Mouse (Mus musculus): ENCODE results near the gene Tnfrsf21. TPM values are rescaled to one million over a fixed set of nuclear protein-coding genes. Genes with fewer than 3 reads are reported as not detected.

The Tnfrsf21 gene
- polyA plus RNA-seq, 2 experiments, result 17.0 to 21.2 TPM

- TF ChIP-seq EP300 (IDR thresholded peaks at IDR 0.05; ENCODE audit: low read depth) (no peak), CTCF (IDR thresholded peaks at IDR 0.05; ENCODE audit: low read depth) (no peak)
- Histone ChIP-seq H3K27ac (peak overlapping the region; percentile 71), H3K27me3 (ENCODE audit: control insufficient read depth, insufficient read depth, low read length) (0 out of 2 replicates have a peak, but pooled peaks cover 3% of the 10 kb centered on the region), H3K4me1 (replicated peaks; ENCODE audit: control insufficient read depth in 2 of 2, insufficient read depth in 2 of 2, low read length in 1 of 2) (peaks cover 14 to 27% of the 10 kb centered on the region in 2 experiments), H3K4me2 (ENCODE audit: low read depth) (peak overlapping the region; percentile 82), H3K4me3 (ENCODE audit: insufficient read depth in 1 of 2, low read depth in 2 of 2, low read length in 2 of 2) (peak overlapping the region; percentile 77 to 85), H3K9me3 (ENCODE audit: control insufficient read depth, low read length) (no peaks in the 10 kb centered on the region), H3K9ac (replicated peaks) (peak overlapping the region; percentile 95), H3K36me3 (replicated peaks; ENCODE audit: control insufficient read depth, insufficient read depth, low read depth) (peaks cover 19% of the 10 kb centered on the region)
- ATAC-seq (ENCODE audit: insufficient read depth), result no peak
- no peak for DNase-seq (ENCODE audit: low read depth in 3 of 3, low spot score in 3 of 3)
Observed at GRCm38 (mm10) chr17:43018071-43018470, 1.7 kb downstream of the Tnfrsf21 start.

GRCm38 (mm10) chr17:43019660-43020059 is 3.3 kb downstream of the Tnfrsf21 start:
- Histone ChIP-seq H3K9ac (replicated peaks) (no peak overlapping the region), H3K4me2 (ENCODE audit: low read depth) (peak overlapping the region; percentile 82; the same call in 1 of the 2 replicates), H3K36me3 (replicated peaks; ENCODE audit: control insufficient read depth, insufficient read depth, low read depth) (peaks cover 19% of the 10 kb centered on the region), H3K4me3 (ENCODE audit: insufficient read depth in 1 of 2, low read depth in 2 of 2, low read length in 2 of 2) (no peak overlapping the region), H3K4me1 (replicated peaks; ENCODE audit: control insufficient read depth in 2 of 2, insufficient read depth in 2 of 2, low read length in 1 of 2) (peaks cover 28 to 42% of the 10 kb centered on the region in 2 experiments), H3K9me3 (ENCODE audit: control insufficient read depth, low read length) (no peaks in the 10 kb centered on the region), H3K27me3 (ENCODE audit: control insufficient read depth, insufficient read depth, low read length) (0 out of 2 replicates have a peak, but pooled peaks cover under 1% of the 10 kb centered on the region), H3K27ac (no peak overlapping the region)
- DNase-seq (ENCODE audit: low read depth in 3 of 3, low spot score in 3 of 3) (no peak), ATAC-seq (ENCODE audit: insufficient read depth) (no peak)
- TF ChIP-seq EP300 (IDR thresholded peaks at IDR 0.05; ENCODE audit: low read depth) (no peak), CTCF (IDR thresholded peaks at IDR 0.05; ENCODE audit: low read depth) (no peak)
- WGBS (ENCODE audit: insufficient replicate concordance), result 82% methylated on average over 9 of the region's 9 CpGs

DNA sequence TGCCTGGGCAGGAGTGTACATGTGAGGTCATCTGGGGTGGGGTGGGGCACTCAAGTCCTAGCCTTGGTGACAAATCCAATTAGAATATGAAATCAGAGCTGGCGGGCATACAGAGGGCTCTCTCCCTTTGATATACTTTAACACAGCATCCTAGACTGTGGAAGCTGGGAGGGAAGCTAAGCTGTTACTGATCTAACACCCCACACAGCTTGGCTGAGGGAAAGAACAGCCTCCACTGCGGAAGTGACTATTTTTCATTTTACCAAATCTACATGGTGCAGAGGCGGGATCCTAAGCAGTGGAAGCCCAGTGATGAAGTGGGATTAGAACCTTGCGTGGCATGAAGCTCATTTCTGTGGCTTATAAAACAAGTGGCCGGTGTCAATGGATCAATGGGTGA is 4.7 kb downstream of the Tnfrsf21 start:
- Histone ChIP-seq H3K4me2 (ENCODE audit: low read depth) (no peak overlapping the region), H3K27ac (peak overlapping the region; percentile 14; the same call in 1 of the 2 replicates), H3K4me3 (ENCODE audit: insufficient read depth in 1 of 2, low read depth in 2 of 2, low read length in 2 of 2) (no peak overlapping the region), H3K9me3 (ENCODE audit: control insufficient read depth, low read length) (no peaks in the 10 kb centered on the region), H3K36me3 (replicated peaks; ENCODE audit: control insufficient read depth, insufficient read depth, low read depth) (peaks cover 19% of the 10 kb centered on the region), H3K27me3 (ENCODE audit: control insufficient read depth, insufficient read depth, low read length) (no peaks in the 10 kb centered on the region), H3K9ac (replicated peaks) (no peak overlapping the region), H3K4me1 (replicated peaks; ENCODE audit: control insufficient read depth in 2 of 2, insufficient read depth in 2 of 2, low read length in 1 of 2) (peaks cover 40 to 52% of the 10 kb centered on the region in 2 experiments)
- DNase-seq (ENCODE audit: low read depth in 3 of 3, low spot score in 3 of 3) (no peak), ATAC-seq (ENCODE audit: insufficient read depth) (no peak)
- TF ChIP-seq CTCF (IDR thresholded peaks at IDR 0.05; ENCODE audit: low read depth) (no peak), EP300 (IDR thresholded peaks at IDR 0.05; ENCODE audit: low read depth) (no peak)
- 89% methylated on average over 5 of the region's 5 CpGs for WGBS (ENCODE audit: insufficient replicate concordance)

DNA sequence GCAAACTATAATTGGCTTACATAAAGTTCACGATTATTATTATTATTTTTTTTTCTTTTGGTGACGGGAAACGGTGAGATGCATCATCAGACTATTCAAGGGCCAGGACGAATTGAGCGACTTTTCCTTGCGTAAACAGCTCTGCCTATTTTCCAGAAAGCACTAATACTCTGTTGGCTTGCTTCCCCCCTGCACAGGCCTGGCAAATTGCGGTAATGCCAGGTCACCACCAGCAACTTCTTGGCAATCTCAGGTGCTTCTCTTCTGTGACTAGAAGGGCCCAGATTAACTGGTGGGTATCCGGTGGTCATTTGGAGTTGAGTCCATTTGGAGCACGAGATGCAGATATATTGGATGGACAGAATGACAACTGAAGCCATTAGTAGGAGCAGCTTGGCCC is 5.7 kb downstream of the Tnfrsf21 start:
- H3K9ac ChIP-seq (replicated peaks), result no peak overlapping the region
- H3K27ac ChIP-seq, result peak overlapping the region; percentile 99
- H3K27me3 ChIP-seq (ENCODE audit: control insufficient read depth, insufficient read depth, low read length), result no peaks in the 10 kb centered on the region
- no peak for TF ChIP-seq EP300 (IDR thresholded peaks at IDR 0.05; ENCODE audit: low read depth)
- no peak for DNase-seq (ENCODE audit: low read depth in 3 of 3, low spot score in 3 of 3)
- peaks cover 22% of the 10 kb centered on the region for H3K36me3 ChIP-seq (replicated peaks; ENCODE audit: control insufficient read depth, insufficient read depth, low read depth)
- H3K9me3 ChIP-seq (ENCODE audit: control insufficient read depth, low read length), result no peaks in the 10 kb centered on the region
- no peak overlapping the region for H3K4me3 ChIP-seq (ENCODE audit: insufficient read depth in 1 of 2, low read depth in 2 of 2, low read length in 2 of 2)
- WGBS (ENCODE audit: insufficient replicate concordance), result 90% methylated on average over 9 of the region's 9 CpGs
- H3K4me1 ChIP-seq (replicated peaks; ENCODE audit: control insufficient read depth in 2 of 2, insufficient read depth in 2 of 2, low read length in 1 of 2), result peaks cover 49 to 61% of the 10 kb centered on the region in 2 experiments
- H3K4me2 ChIP-seq (ENCODE audit: low read depth), result peak overlapping the region; percentile 6; the same call in 1 of the 2 replicates
- no peak for ATAC-seq (ENCODE audit: insufficient read depth)

GRCm38 (mm10) chr17:43023637-43024217 is 7.4 kb downstream of the Tnfrsf21 start:
- WGBS (ENCODE audit: insufficient replicate concordance), result 64% methylated on average over 12 of the region's 12 CpGs
- H3K4me3 ChIP-seq (ENCODE audit: insufficient read depth in 1 of 2, low read depth in 2 of 2, low read length in 2 of 2), result no peak overlapping the region
- peak overlapping the region; percentile 81 for H3K4me2 ChIP-seq (ENCODE audit: low read depth)
- DNase-seq (ENCODE audit: low read depth in 3 of 3, low spot score in 3 of 3) (no peak), ATAC-seq (ENCODE audit: insufficient read depth) (no peak)
- H3K36me3 ChIP-seq (replicated peaks; ENCODE audit: control insufficient read depth, insufficient read depth, low read depth), result peaks cover 22% of the 10 kb centered on the region
- TF ChIP-seq CTCF (IDR thresholded peaks at IDR 0.05; ENCODE audit: low read depth) (no peak), EP300 (IDR thresholded peaks at IDR 0.05; ENCODE audit: low read depth) (no peak)
- no peaks in the 10 kb centered on the region for H3K9me3 ChIP-seq (ENCODE audit: control insufficient read depth, low read length)
- peaks cover 61 to 66% of the 10 kb centered on the region in 2 experiments for H3K4me1 ChIP-seq (replicated peaks; ENCODE audit: control insufficient read depth in 2 of 2, insufficient read depth in 2 of 2, low read length in 1 of 2)
- no peaks in the 10 kb centered on the region for H3K27me3 ChIP-seq (ENCODE audit: control insufficient read depth, insufficient read depth, low read length)
- H3K9ac ChIP-seq (replicated peaks), result no peak overlapping the region
- H3K27ac ChIP-seq, result peak overlapping the region; percentile 99
